Mouse (Mus musculus) midbrain, embryonic 15.5 days (tissue): ENCODE measurements around the gene Slc25a47. TPM values are rescaled to one million over a fixed set of nuclear protein-coding genes. Genes with fewer than 3 reads are reported as not detected.

Experiments
- ATAC-seq: fragments of 200-750 bp; cut with Nextera tagmentation; replicated peaks from 2 replicates; pipeline ENCODE4 v1.8.0; 2017; ENCODE audit warnings: moderate TSS enrichment
- H3K27ac ChIP-seq: fragments of 300-500 bp; sonication (generic); 2 replicates; pipeline ENCODE4 v1.5.1; 2015; ENCODE audit warnings: mild to moderate bottlenecking, inconsistent platforms
- H3K27me3 ChIP-seq: fragments of 300-500 bp; sonication (generic); replicated peaks from 2 replicates; pipeline ENCODE4 v1.6.1; 2015; ENCODE audit warnings: inconsistent platforms
- H3K36me3 ChIP-seq: fragments of 300-500 bp; sonication (generic); replicated peaks from 2 replicates; pipeline ENCODE4 v1.6.1; 2015; ENCODE audit warnings: inconsistent platforms
- H3K4me1 ChIP-seq: fragments of 300-500 bp; sonication (generic); 2 replicates; pipeline ENCODE4 v1.6.1; 2015; ENCODE audit warnings: inconsistent platforms
- H3K4me2 ChIP-seq: fragments of 300-500 bp; sonication (generic); 2 replicates; pipeline ENCODE4 v1.6.1; 2015; ENCODE audit warnings: inconsistent platforms, mild to moderate bottlenecking, moderate library complexity
- H3K4me3 ChIP-seq: fragments of 300-500 bp; sonication (generic); 2 replicates; pipeline ENCODE4 v1.5.1; 2015; ENCODE audit warnings: mild to moderate bottlenecking, inconsistent platforms
- H3K9ac ChIP-seq: fragments of 300-500 bp; sonication (generic); 2 replicates; pipeline ENCODE4 v1.6.1; 2015; ENCODE audit warnings: mild to moderate bottlenecking, inconsistent platforms
- H3K9me3 ChIP-seq: fragments of 300-500 bp; sonication (generic); 2 replicates; pipeline ENCODE4 v1.6.1; 2016; ENCODE audit warnings: inconsistent platforms
- WGBS: fragments of 180-500 bp; shearing (Covaris S2); methylation state at CpG from one replicate; pipeline ENCODE4 v1.1.7; 2015; ENCODE audit warnings: mixed read lengths; 5-methylcytosine and 5-hydroxymethylcytosine counted together
- polyA plus RNA-seq: library from polyadenylated mRNA; unstranded; fragments of >200 nt; fragmentation: Nextera tagmentation; extraction: Ambion mirVana; gene quantifications from 2 replicates; pipeline ENCODE4 v1.2.1, GENCODE M21; 2015

Slc25a47 gene
- polyA plus RNA-seq, 1 experiment from 2014 or later, result 8.7 TPM

- Histone ChIP-seq H3K27ac (no peak overlapping the region), H3K4me1 (peaks cover 8% of the 10 kb centered on the region), H3K9me3 (no peaks in the 10 kb centered on the region), H3K4me3 (no peak overlapping the region), H3K27me3 (no peaks in the 10 kb centered on the region), H3K4me2 (no peak overlapping the region), H3K9ac (no peak overlapping the region), H3K36me3 (no peaks in the 10 kb centered on the region)
- 91% methylated on average over 7 of the region's 7 CpGs for WGBS
- no peak for ATAC-seq
Measured at GRCm38 (mm10) chr12:108810309-108810708, 25.5 kb upstream of the Slc25a47 start.

GRCm38 (mm10) chr12:108811133-108811532 is 24.7 kb upstream of the Slc25a47 start:
- no peak overlapping the region for H3K9ac ChIP-seq
- H3K4me2 ChIP-seq, result no peak overlapping the region
- H3K27ac ChIP-seq, result 0 out of 2 replicates have a peak overlapping the region, but pooled peaks have one; percentile 17
- no peak for ATAC-seq
- H3K4me1 ChIP-seq, result peaks cover 8% of the 10 kb centered on the region
- no peaks in the 10 kb centered on the region for H3K27me3 ChIP-seq
- H3K4me3 ChIP-seq, result no peak overlapping the region
- WGBS, result 60% methylated on average over 2 of the region's 2 CpGs
- no peaks in the 10 kb centered on the region for H3K36me3 ChIP-seq
- H3K9me3 ChIP-seq, result no peaks in the 10 kb centered on the region

GRCm38 (mm10) chr12:108812463-108812862 is 23.4 kb upstream of the Slc25a47 start:
- H3K4me3 ChIP-seq, result no peak overlapping the region
- H3K36me3 ChIP-seq, result no peaks in the 10 kb centered on the region
- no peaks in the 10 kb centered on the region for H3K27me3 ChIP-seq
- 89% methylated on average over 6 of the region's 6 CpGs for WGBS
- ATAC-seq, result no peak
- H3K4me2 ChIP-seq, result no peak overlapping the region
- peaks cover 8% of the 10 kb centered on the region for H3K4me1 ChIP-seq
- no peaks in the 10 kb centered on the region for H3K9me3 ChIP-seq
- no peak overlapping the region for H3K9ac ChIP-seq
- no peak overlapping the region for H3K27ac ChIP-seq

- H3K4me1 ChIP-seq, result peaks cover 8% of the 10 kb centered on the region
- H3K4me3 ChIP-seq, result no peak overlapping the region
- no peak overlapping the region for H3K4me2 ChIP-seq
- H3K27me3 ChIP-seq, result no peaks in the 10 kb centered on the region
- ATAC-seq, result no peak
- no peak overlapping the region for H3K9ac ChIP-seq
- WGBS, result 94% methylated on average over 6 of the region's 6 CpGs
- no peaks in the 10 kb centered on the region for H3K36me3 ChIP-seq
- H3K9me3 ChIP-seq, result no peaks in the 10 kb centered on the region
- no peak overlapping the region for H3K27ac ChIP-seq
Measured at GRCm38 (mm10) chr12:108814470-108814869, 21.4 kb upstream of the Slc25a47 start.

- no peak overlapping the region for H3K4me2 ChIP-seq
- no peak overlapping the region for H3K27ac ChIP-seq
- H3K9me3 ChIP-seq, result no peaks in the 10 kb centered on the region
- peaks cover 1% of the 10 kb centered on the region; the same call in 1 of the 2 replicates for H3K4me1 ChIP-seq
- no peaks in the 10 kb centered on the region for H3K36me3 ChIP-seq
- H3K9ac ChIP-seq, result no peak overlapping the region
- no peaks in the 10 kb centered on the region for H3K27me3 ChIP-seq
- 84% methylated on average over 11 of the region's 11 CpGs for WGBS
- no peak overlapping the region for H3K4me3 ChIP-seq
- ATAC-seq, result no peak
Measured at GRCm38 (mm10) chr12:108816569-108816968, 19.3 kb upstream of the Slc25a47 start.

- Histone ChIP-seq H3K9ac (no peak overlapping the region), H3K9me3 (no peaks in the 10 kb centered on the region), H3K36me3 (no peaks in the 10 kb centered on the region), H3K27me3 (no peaks in the 10 kb centered on the region), H3K27ac (no peak overlapping the region), H3K4me3 (no peak overlapping the region), H3K4me1 (no peaks in the 10 kb centered on the region), H3K4me2 (no peak overlapping the region)
- ATAC-seq, result no peak
- WGBS, result 91% methylated on average over 4 of the region's 4 CpGs
Measured at GRCm38 (mm10) chr12:108820461-108820860, 15.4 kb upstream of the Slc25a47 start.

GRCm38 (mm10) chr12:108823036-108823435 is 12.8 kb upstream of the Slc25a47 start:
- 67% methylated on average over 8 of the region's 8 CpGs for WGBS
- no peak for ATAC-seq
- no peak overlapping the region for H3K4me2 ChIP-seq

GRCm38 (mm10) chr12:108824225-108824874 is 11.5 kb upstream of the Slc25a47 start:
- Histone ChIP-seq H3K9ac (no peak overlapping the region), H3K9me3 (no peaks in the 10 kb centered on the region), H3K4me3 (no peak overlapping the region), H3K27me3 (no peaks in the 10 kb centered on the region), H3K4me2 (no peak overlapping the region), H3K4me1 (no peaks in the 10 kb centered on the region), H3K27ac (no peak overlapping the region), H3K36me3 (no peaks in the 10 kb centered on the region)
- 91% methylated on average over 15 of the region's 15 CpGs for WGBS
- no peak for ATAC-seq

More at GRCm38 (mm10) chr12:108823036-108823435, 12.8 kb upstream of the Slc25a47 start:
- no peaks in the 10 kb centered on the region for H3K27me3 ChIP-seq
- no peak overlapping the region for H3K27ac ChIP-seq
- no peaks in the 10 kb centered on the region for H3K4me1 ChIP-seq
- no peak overlapping the region for H3K4me3 ChIP-seq
- no peaks in the 10 kb centered on the region for H3K36me3 ChIP-seq
- H3K9me3 ChIP-seq, result no peaks in the 10 kb centered on the region
- no peak overlapping the region for H3K9ac ChIP-seq

GRCm38 (mm10) chr12:108825561-108826224 is 10.2 kb upstream of the Slc25a47 start:
- Histone ChIP-seq H3K4me1 (no peaks in the 10 kb centered on the region), H3K4me3 (no peak overlapping the region), H3K9me3 (no peaks in the 10 kb centered on the region), H3K36me3 (no peaks in the 10 kb centered on the region), H3K4me2 (no peak overlapping the region), H3K27me3 (no peaks in the 10 kb centered on the region), H3K27ac (no peak overlapping the region), H3K9ac (no peak overlapping the region)
- ATAC-seq, result no peak
- WGBS, result 92% methylated on average over 13 of the region's 13 CpGs

- 94% methylated on average over 19 of the region's 19 CpGs for WGBS
- no peak overlapping the region for H3K27ac ChIP-seq
- H3K9ac ChIP-seq, result no peak overlapping the region
- no peak overlapping the region for H3K4me2 ChIP-seq
- no peak overlapping the region for H3K4me3 ChIP-seq
- H3K9me3 ChIP-seq, result no peaks in the 10 kb centered on the region
- no peaks in the 10 kb centered on the region for H3K4me1 ChIP-seq
- H3K27me3 ChIP-seq, result no peaks in the 10 kb centered on the region
- H3K36me3 ChIP-seq, result no peaks in the 10 kb centered on the region
- no peak for ATAC-seq
Measured at GRCm38 (mm10) chr12:108826282-108826957, 9.4 kb upstream of the Slc25a47 start.

GRCm38 (mm10) chr12:108826958-108827535 is 8.8 kb upstream of the Slc25a47 start:
- ATAC-seq, result 0 out of 2 replicates have a peak, but pooled peaks have one; percentile 22
- Histone ChIP-seq H3K27me3 (no peaks in the 10 kb centered on the region), H3K36me3 (no peaks in the 10 kb centered on the region), H3K9me3 (no peaks in the 10 kb centered on the region), H3K4me1 (peaks cover 3% of the 10 kb centered on the region), H3K4me3 (no peak overlapping the region), H3K9ac (no peak overlapping the region), H3K27ac (no peak overlapping the region), H3K4me2 (no peak overlapping the region)
- 96% methylated on average over 28 of the region's 28 CpGs for WGBS

GRCm38 (mm10) chr12:108827641-108828040 is 8.2 kb upstream of the Slc25a47 start:
- 97% methylated on average over 6 of the region's 6 CpGs for WGBS
- H3K27ac ChIP-seq, result no peak overlapping the region
- H3K4me3 ChIP-seq, result no peak overlapping the region
- no peaks in the 10 kb centered on the region for H3K36me3 ChIP-seq
- H3K4me1 ChIP-seq, result peaks cover 7% of the 10 kb centered on the region
- H3K27me3 ChIP-seq, result no peaks in the 10 kb centered on the region
- ATAC-seq, result no peak; the same call in 1 of the 2 replicates
- no peak overlapping the region for H3K9ac ChIP-seq
- H3K4me2 ChIP-seq, result no peak overlapping the region
- no peaks in the 10 kb centered on the region for H3K9me3 ChIP-seq
